8 mouse cellular contexts compared by ENCODE assay signal in the genomic region with DNA sequence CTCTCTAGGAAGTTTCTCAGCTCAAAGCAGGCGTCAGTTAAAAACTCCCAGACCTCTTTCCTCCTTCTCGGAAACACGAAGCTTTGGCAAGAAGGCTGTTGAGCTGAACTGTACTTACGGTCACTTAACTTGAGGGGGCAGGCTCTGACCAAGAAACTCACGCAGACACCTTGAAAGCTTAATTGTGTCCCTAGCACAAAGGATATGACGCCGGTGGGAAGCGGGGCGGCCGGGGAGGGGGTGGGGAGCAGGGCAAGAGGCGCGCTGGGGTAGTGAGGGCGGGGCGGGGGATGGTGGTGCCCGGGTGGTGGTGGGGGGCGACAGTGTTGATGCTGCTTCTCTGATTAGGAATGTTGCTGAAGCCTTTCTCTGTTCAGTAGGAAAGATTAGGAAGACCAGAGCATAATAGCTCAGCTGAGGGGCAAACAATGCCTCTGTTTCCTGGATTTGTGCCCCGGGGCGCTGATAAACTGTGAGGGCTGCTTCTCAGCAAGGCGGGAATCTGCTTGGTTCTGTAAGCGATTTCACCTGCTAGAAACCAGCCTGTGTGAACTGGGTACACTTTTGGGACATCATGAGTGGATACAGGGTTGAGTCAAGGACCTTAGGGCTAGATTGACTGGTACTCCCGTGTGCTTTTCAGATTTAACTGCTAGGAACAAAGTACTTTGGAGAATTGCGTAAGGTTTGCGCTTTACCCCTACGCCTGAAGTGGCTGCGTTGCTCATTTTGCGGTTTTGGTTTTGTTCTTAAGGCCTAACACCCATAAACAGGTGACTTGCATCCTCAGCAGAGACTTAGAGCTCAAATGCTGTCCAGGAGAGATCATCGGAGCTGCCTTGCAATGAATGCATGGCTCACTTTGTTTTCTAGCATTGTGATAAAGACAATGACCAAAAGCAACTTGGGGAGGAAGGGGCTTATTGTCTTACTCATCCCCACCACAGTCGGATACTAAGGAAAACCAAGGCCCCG. TPM values are rescaled to one million over a fixed set of nuclear protein-coding genes. Genes with fewer than 3 reads are reported as not detected.
DNase-seq lines count a peak whose midpoint lies in the region; ATAC-seq lines count a peak whose summit lies in the region.

No protein-coding gene starts in this region.

- H3K9ac ChIP-seq in liver, embryonic 15.5 days = peak overlapping the region; percentile 15

- H3K4me3 ChIP-seq in liver, embryonic 15.5 days (replicated peaks) = peak overlapping the region; percentile 33

- peak overlapping the region; percentile 66 for H3K4me2 ChIP-seq in liver, embryonic 15.5 days

- H3K27me3 ChIP-seq in liver, embryonic 15.5 days = no peaks in the 10 kb centered on the region

- H3K4me1 ChIP-seq in liver, embryonic 15.5 days (replicated peaks) = peaks cover 63% of the 10 kb centered on the region

- no peaks in the 10 kb centered on the region for H3K9me3 ChIP-seq in liver, embryonic 15.5 days (replicated peaks)

- peak overlapping the region; percentile 89 for H3K27ac ChIP-seq in liver, embryonic 15.5 days (replicated peaks)

- peak; percentile 39 for DNase-seq in urinary bladder, postnatal 14 days (ENCODE audit: low spot score)
- DNase-seq in urinary bladder, postnatal 10 days (ENCODE audit: low spot score) = no peak
- peak; percentile 80 for DNase-seq in embryo, embryonic 11.5 days (ENCODE audit: low read depth, low spot score)
- DNase-seq in heart, adult 9 months (ENCODE audit: low spot score in 2 of 2) = peak; percentile 61 to 65
- peak; percentile 60 for DNase-seq in kidney, adult 18-20 months
- DNase-seq in neural tube, embryonic 10.5 days (ENCODE audit: extremely low spot score, low spot score) = peak; percentile 76
- DNase-seq in thymus, postnatal 4 days = peak; percentile 56

- ATAC-seq in liver, embryonic 15.5 days (ENCODE audit: insufficient read depth) = no peak

- 5% methylated on average over 29 of the region's 29 CpGs for WGBS in liver, embryonic 15.5 days (ENCODE audit: insufficient replicate concordance)

- H3K36me3 ChIP-seq in liver, embryonic 15.5 days (replicated peaks) = 0 out of 2 replicates have a peak, but pooled peaks cover 5% of the 10 kb centered on the region

RNA-seq across cellular contexts. Expression of a gene that starts 33.2 kb away (rescaled TPM):
- 2.6 and 3.0 TPM in 2 replicates for polyA plus RNA-seq in liver, embryonic 15.5 days (2015; fragmentation: Nextera tagmentation; extraction: Ambion mirVana)

RNA-seq across cellular contexts. Expression of a gene that starts 56.9 kb away (rescaled TPM):
- 0.64 and 0.68 TPM in 2 replicates for polyA plus RNA-seq in liver, embryonic 15.5 days (2015; fragmentation: Nextera tagmentation; extraction: Ambion mirVana)
